Mouse (Mus musculus) hindbrain, embryonic 11.5 days (tissue): ENCODE measurements around the gene Ldlrap1. TPM values are rescaled to one million over a fixed set of nuclear protein-coding genes. Genes with fewer than 3 reads are reported as not detected.

Experiments
- ATAC-seq: fragments of 200-750 bp; cut with Nextera tagmentation; 2 replicates; pipeline ENCODE4 v1.8.0; 2017; ENCODE audit warnings: mild to moderate bottlenecking, moderate TSS enrichment, moderate library complexity; ENCODE audit not compliant: low FRiP score
- DNase-seq: peaks from one replicate; pipeline ENCODE4 v3.0.0-alpha.2; 2015; ENCODE audit warnings: low spot score
- H3K27ac ChIP-seq: fragments of 300-500 bp; sonication (generic); 2 replicates; pipeline ENCODE4 v1.5.1; 2014; ENCODE audit warnings: mild to moderate bottlenecking, low read depth, low read length
- H3K27me3 ChIP-seq: fragments of 300-500 bp; sonication (generic); 2 replicates; pipeline ENCODE4 v1.6.1; 2014; ENCODE audit warnings: mild to moderate bottlenecking, low read length, moderate library complexity, mixed read lengths; ENCODE audit not compliant: control insufficient read depth, insufficient read depth
- H3K36me3 ChIP-seq: fragments of 300-500 bp; sonication (generic); 2 replicates; pipeline ENCODE4 v1.6.1; 2014; ENCODE audit warnings: mild to moderate bottlenecking, low read length, moderate library complexity, mixed read lengths; ENCODE audit not compliant: control insufficient read depth, insufficient read depth
- H3K4me1 ChIP-seq: fragments of 300-500 bp; sonication (generic); replicated peaks from 2 replicates; pipeline ENCODE4 v1.6.1; 2014; ENCODE audit warnings: low read length, mixed read lengths; ENCODE audit not compliant: control insufficient read depth, insufficient read depth
- H3K4me2 ChIP-seq: fragments of 300-500 bp; sonication (generic); replicated peaks from 2 replicates; pipeline ENCODE4 v1.6.1; 2014; ENCODE audit warnings: mild to moderate bottlenecking, low read depth, low read length
- H3K4me3 ChIP-seq: fragments of 300-500 bp; sonication (generic); 2 replicates; pipeline ENCODE4 v1.5.1; 2014; ENCODE audit warnings: low read depth, low read length
- H3K9ac ChIP-seq: fragments of 300-500 bp; sonication (generic); 2 replicates; pipeline ENCODE4 v1.6.1; 2014; ENCODE audit warnings: low read depth, low read length
- H3K9me3 ChIP-seq: fragments of 300-500 bp; sonication (generic); 2 replicates; pipeline ENCODE4 v1.6.1; 2016; ENCODE audit warnings: low read length; ENCODE audit not compliant: control insufficient read depth
- WGBS: fragments of 180-500 bp; shearing (Covaris S2); extraction: QIAGEN DNeasy Blood & Tissue Kit; methylation state at CpG from one replicate; pipeline ENCODE4 v1.1.7; 2014; 5-methylcytosine and 5-hydroxymethylcytosine counted together
- polyA plus RNA-seq: library from polyadenylated mRNA; unstranded; fragments of >200 nt; fragmentation: Nextera tagmentation; extraction: Ambion mirVana; gene quantifications from 2 replicates; pipeline ENCODE4 v1.2.1, GENCODE M21; 2014

The Ldlrap1 gene
- polyA plus RNA-seq, 1 experiment from 2014 or later = 4.3 TPM

- H3K9me3 ChIP-seq = no peaks in the 10 kb centered on the region
- no peak overlapping the region for H3K27ac ChIP-seq
- no peak overlapping the region for H3K4me2 ChIP-seq
- no peak for DNase-seq
- no peaks in the 10 kb centered on the region for H3K27me3 ChIP-seq
- no peak overlapping the region for H3K9ac ChIP-seq
- WGBS = 57% methylated on average over 14 of the region's 14 CpGs
- H3K4me3 ChIP-seq = no peak overlapping the region
- H3K4me1 ChIP-seq = no peaks in the 10 kb centered on the region
- H3K36me3 ChIP-seq = no peaks in the 10 kb centered on the region
- ATAC-seq = no peak
Measured at GRCm38 (mm10) chr4:134737365-134737910, 30.4 kb downstream of the Ldlrap1 start.

- Histone ChIP-seq H3K9me3 (no peaks in the 10 kb centered on the region), H3K9ac (no peak overlapping the region), H3K4me1 (no peaks in the 10 kb centered on the region), H3K4me2 (no peak overlapping the region), H3K27ac (no peak overlapping the region), H3K4me3 (no peak overlapping the region), H3K27me3 (no peaks in the 10 kb centered on the region), H3K36me3 (no peaks in the 10 kb centered on the region)
- DNase-seq = no peak
- no peak for ATAC-seq
- WGBS = 63% methylated on average over 7 of the region's 7 CpGs
Measured at GRCm38 (mm10) chr4:134736147-134736546, 31.7 kb downstream of the Ldlrap1 start.

GRCm38 (mm10) chr4:134734629-134735081 lies 33.2 kb downstream of the Ldlrap1 start:
- Histone ChIP-seq H3K4me3 (no peak overlapping the region), H3K4me2 (no peak overlapping the region), H3K27ac (no peak overlapping the region), H3K9ac (no peak overlapping the region), H3K9me3 (no peaks in the 10 kb centered on the region), H3K4me1 (peaks cover 7% of the 10 kb centered on the region), H3K36me3 (no peaks in the 10 kb centered on the region), H3K27me3 (no peaks in the 10 kb centered on the region)
- ATAC-seq (no peak), DNase-seq (no peak)
- 62% methylated on average over 9 of the region's 9 CpGs for WGBS

- Histone ChIP-seq H3K4me3 (no peak overlapping the region), H3K4me1 (peaks cover 7% of the 10 kb centered on the region), H3K9me3 (no peaks in the 10 kb centered on the region), H3K9ac (no peak overlapping the region), H3K36me3 (no peaks in the 10 kb centered on the region), H3K27me3 (no peaks in the 10 kb centered on the region), H3K4me2 (no peak overlapping the region), H3K27ac (no peak overlapping the region)
- 11% methylated on average over 13 of the region's 13 CpGs for WGBS
- DNase-seq (peak; percentile 33), ATAC-seq (peak; percentile 60)
Measured at GRCm38 (mm10) chr4:134734038-134734628, 33.7 kb downstream of the Ldlrap1 start.

GRCm38 (mm10) chr4:134733371-134733770 lies 34.5 kb downstream of the Ldlrap1 start:
- DNase-seq = no peak
- ATAC-seq = no peak
- Histone ChIP-seq H3K4me3 (no peak overlapping the region), H3K4me1 (peaks cover 7% of the 10 kb centered on the region), H3K9me3 (no peaks in the 10 kb centered on the region), H3K27ac (no peak overlapping the region), H3K27me3 (no peaks in the 10 kb centered on the region), H3K36me3 (no peaks in the 10 kb centered on the region), H3K9ac (no peak overlapping the region), H3K4me2 (no peak overlapping the region)
- 69% methylated on average over 9 of the region's 9 CpGs for WGBS

GRCm38 (mm10) chr4:134730106-134730505 lies 37.7 kb downstream of the Ldlrap1 start:
- peak; percentile 42 for DNase-seq

GRCm38 (mm10) chr4:134725735-134726345 lies 42.0 kb downstream of the Ldlrap1 start:
- Histone ChIP-seq H3K36me3 (no peaks in the 10 kb centered on the region), H3K4me1 (peaks cover 7% of the 10 kb centered on the region), H3K27ac (no peak overlapping the region), H3K9ac (no peak overlapping the region), H3K9me3 (no peaks in the 10 kb centered on the region), H3K27me3 (no peaks in the 10 kb centered on the region), H3K4me3 (no peak overlapping the region), H3K4me2 (no peak overlapping the region)
- DNase-seq (no peak), ATAC-seq (no peak)
- 67% methylated on average over 13 of the region's 13 CpGs for WGBS

More at GRCm38 (mm10) chr4:134730106-134730505, 37.7 kb downstream of the Ldlrap1 start:
- ATAC-seq = peak; percentile 38; the same call in 1 of the 2 replicates
- no peak overlapping the region for H3K4me3 ChIP-seq
- 5% methylated on average over 8 of the region's 8 CpGs for WGBS
- H3K27ac ChIP-seq = no peak overlapping the region
- H3K9ac ChIP-seq = no peak overlapping the region
- H3K4me2 ChIP-seq = no peak overlapping the region
- H3K4me1 ChIP-seq = peaks cover 7% of the 10 kb centered on the region
- H3K36me3 ChIP-seq = no peaks in the 10 kb centered on the region
- no peaks in the 10 kb centered on the region for H3K27me3 ChIP-seq
- H3K9me3 ChIP-seq = no peaks in the 10 kb centered on the region

- Histone ChIP-seq H3K9me3 (no peaks in the 10 kb centered on the region), H3K27me3 (no peaks in the 10 kb centered on the region), H3K27ac (no peak overlapping the region), H3K4me1 (peaks cover 2% of the 10 kb centered on the region; the same call in 1 of the 2 replicates), H3K9ac (no peak overlapping the region), H3K4me2 (no peak overlapping the region), H3K4me3 (no peak overlapping the region), H3K36me3 (no peaks in the 10 kb centered on the region)
- DNase-seq (no peak), ATAC-seq (no peak)
- 64% methylated on average over 4 of the region's 4 CpGs for WGBS
Measured at GRCm38 (mm10) chr4:134724974-134725373, 42.9 kb downstream of the Ldlrap1 start.

- Histone ChIP-seq H3K9me3 (no peaks in the 10 kb centered on the region), H3K4me1 (no peaks in the 10 kb centered on the region), H3K27ac (no peak overlapping the region), H3K4me3 (no peak overlapping the region), H3K36me3 (no peaks in the 10 kb centered on the region), H3K4me2 (no peak overlapping the region), H3K27me3 (no peaks in the 10 kb centered on the region), H3K9ac (no peak overlapping the region)
- DNase-seq (no peak), ATAC-seq (no peak)
- WGBS = 77% methylated on average over 3 of the region's 3 CpGs
Measured at GRCm38 (mm10) chr4:134723251-134723650, 44.6 kb downstream of the Ldlrap1 start.
